Mouse (Mus musculus) bone marrow macrophage, adult 2 months (primary cell): Measurements from ENCODE around the gene Rdh7.

Experiments
- CTCF ChIP-seq: IDR thresholded peaks from 2 replicates; pipeline ENCODE4 v1.5.1; 2012; ENCODE audit warnings: low read depth, mild to moderate bottlenecking, low read length, moderate library complexity
- POLR2A ChIP-seq: IDR thresholded peaks from 2 replicates; pipeline ENCODE4 v1.6.1; 2012; ENCODE audit warnings: mild to moderate bottlenecking, low read depth, low read length, borderline replicate concordance

- TF ChIP-seq POLR2A (no peak), CTCF (no peak)
Measured at GRCm38 (mm10) chr10:127879155-127879688, 9.4 kb downstream of the Rdh7 start.
